Mouse (Mus musculus) naive thymus-derived CD4-positive, alpha-beta T cell, adult 2 months (primary cell): ENCODE results near the gene Mamstr.
A peak's percentile ranks its signal among the peaks of the same experiment; 100 is the strongest.
"Not testable (repeated sequence)": the region's sequence is repeated elsewhere in the genome, so short reads cannot be mapped to it uniquely, and the experiment has no call there.

Experiments
- DNase-seq: peaks from one replicate; pipeline ENCODE4 v3.0.0-alpha.2; 2011; ENCODE audit warnings: low read depth

The Mamstr gene

GRCm38 (mm10) chr7:45650484-45650883 lies 10.7 kb downstream of the Mamstr start:
- not testable (repeated sequence) for DNase-seq

DNA sequence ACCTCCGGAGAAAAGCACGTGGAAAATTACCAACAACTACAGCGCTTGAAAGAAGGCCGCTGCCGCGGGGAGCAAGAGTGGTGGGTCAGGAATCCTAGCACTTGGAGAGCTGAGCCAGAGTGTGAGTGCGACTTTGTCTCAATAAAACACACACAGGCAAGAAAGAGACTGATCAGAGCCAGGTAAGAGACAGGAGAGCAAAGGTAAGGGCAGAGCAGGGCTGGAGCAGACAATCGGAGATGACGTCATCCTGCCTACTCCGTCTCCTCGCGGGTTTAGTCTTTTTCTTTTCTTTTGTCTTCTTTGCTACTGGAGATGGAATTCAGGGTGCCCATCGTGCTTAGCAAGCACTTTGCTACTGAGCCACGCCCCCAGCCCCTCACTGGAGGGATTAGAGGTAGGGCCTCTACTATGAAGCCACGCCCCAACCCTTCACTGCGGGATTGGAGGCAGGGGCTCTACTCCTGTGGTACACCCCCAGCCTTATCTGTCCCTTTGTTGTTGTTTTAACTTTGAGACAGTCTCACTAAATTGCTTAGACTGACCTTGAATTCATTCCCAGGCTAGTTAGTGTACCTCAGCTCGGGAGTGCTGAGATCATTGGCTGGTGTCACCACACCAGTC lies 14.8 kb downstream of the Mamstr start:
- no peak for DNase-seq

- DNase-seq, result no peak
These were observed 21.1 kb downstream of the Mamstr start for GRCm38 (mm10) chr7:45660746-45661478.

DNA sequence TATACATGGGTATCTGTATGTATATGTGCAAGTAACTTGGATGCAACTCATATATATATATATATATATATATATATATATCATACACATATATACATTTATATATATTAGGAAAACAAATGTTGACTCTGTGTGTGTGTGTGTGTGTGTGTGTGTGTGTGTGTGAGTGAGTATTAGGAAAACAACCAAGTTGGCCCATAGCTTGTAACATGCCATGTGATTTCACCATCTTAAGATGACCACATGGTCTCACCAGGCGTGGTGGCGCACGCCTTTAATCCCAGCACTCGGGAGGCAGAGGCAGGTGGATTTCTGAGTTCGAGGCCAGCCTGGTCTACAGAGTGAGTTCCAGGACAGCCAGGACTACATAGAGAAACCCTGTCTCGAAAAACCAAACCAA lies 21.9 kb downstream of the Mamstr start:
- DNase-seq, result not testable (repeated sequence)

GRCm38 (mm10) chr7:45665303-45666138 lies 25.7 kb downstream of the Mamstr start:
- no peak for DNase-seq

DNA sequence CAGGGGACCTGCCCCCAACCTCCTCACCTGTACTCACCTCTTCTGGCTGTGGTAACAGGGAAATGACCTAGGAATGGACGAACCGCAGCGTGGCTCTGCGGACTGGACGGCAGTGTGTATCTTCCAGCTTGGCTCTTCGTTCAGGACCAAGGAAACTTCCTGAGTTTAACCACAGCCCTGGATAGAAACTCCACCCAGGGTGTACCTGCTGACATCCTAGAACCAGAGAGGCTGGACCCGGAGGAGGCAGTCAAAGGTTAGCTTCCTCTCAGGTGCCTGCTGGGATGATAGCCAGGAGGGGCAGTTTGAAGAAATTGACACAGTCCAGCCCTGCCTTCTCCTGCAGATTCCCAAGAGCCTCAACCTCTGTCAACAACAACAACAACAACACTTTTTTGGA lies 26.4 kb downstream of the Mamstr start, which contains the start of gene Fut2:
Gene Fut2 (minus strand): TSS at position 234 of the 400 bp plus-strand sequence.
- no peak for DNase-seq

DNA sequence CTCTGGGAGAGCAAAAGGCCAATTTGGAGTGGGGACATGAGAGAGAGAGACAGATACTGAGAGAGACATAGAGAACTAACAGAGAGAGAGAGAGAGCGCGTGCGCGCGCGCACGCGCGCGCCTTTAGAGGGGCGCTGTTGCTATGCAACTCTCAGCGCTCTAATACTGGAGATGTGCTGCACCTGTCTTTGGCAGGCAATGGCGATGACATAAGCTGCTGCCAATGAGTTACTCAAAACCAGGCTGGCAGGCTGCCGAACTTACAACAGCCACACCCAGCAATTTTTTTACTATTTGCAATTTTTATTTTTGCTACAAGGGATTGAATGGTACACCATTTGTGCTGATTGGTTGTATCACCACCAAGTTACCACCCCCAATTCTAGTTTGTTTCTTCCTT lies 28.0 kb downstream of the Mamstr start:
- no peak for DNase-seq

DNA sequence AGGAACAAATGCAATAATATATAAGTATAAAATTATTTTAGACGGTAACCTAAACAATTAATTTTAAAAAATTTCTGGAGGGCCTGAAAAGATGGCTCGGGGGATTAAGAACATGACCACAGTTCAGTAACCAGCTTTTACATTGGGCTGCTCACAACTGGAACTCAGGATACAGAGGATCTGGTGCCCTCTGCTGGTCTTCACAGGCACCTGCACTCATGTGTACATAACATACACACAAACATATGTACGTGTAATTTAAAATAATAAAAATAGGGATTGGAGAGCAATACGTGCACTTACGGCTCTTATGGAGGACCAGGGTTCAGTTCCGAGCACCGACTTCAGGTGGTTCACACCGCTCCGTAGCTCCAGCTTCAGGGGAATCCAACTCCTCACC lies 29.1 kb downstream of the Mamstr start:
- DNase-seq, result no peak

DNA sequence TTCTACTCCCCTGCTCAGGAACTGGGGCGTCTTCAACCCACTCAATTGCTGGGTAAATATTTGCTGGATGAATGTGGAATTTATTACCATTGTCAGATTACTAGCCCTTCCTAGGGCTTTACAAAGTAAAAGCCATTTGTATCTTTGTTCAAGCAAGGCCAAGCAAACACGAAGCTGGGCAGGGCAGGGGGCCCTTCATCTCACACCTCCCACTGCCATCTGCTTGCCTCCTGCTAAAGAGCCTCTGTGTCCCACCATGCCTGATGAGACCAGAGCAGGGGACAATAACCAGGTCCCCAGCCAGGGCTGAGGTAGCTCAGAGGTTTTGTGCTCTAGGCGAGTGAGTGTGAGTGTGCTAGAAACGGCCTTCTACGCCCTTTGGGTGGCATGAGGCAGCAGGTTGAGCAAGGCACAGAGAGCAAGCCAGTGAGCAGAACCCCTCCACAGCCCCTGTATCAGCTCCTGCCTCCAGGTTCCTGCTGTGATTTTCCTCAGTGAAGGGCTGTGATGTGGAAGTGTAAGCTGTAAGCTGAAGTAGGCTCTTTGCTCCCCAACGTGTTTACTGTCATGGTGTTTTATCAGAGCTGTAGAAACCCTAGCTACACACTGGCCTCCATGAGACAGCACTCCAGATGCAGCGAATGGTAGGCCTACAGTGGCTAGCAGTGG lies 38.0 kb downstream of the Mamstr start:
- no peak for DNase-seq

GRCm38 (mm10) chr7:45678513-45678912 lies 38.7 kb downstream of the Mamstr start:
- no peak for DNase-seq

DNA sequence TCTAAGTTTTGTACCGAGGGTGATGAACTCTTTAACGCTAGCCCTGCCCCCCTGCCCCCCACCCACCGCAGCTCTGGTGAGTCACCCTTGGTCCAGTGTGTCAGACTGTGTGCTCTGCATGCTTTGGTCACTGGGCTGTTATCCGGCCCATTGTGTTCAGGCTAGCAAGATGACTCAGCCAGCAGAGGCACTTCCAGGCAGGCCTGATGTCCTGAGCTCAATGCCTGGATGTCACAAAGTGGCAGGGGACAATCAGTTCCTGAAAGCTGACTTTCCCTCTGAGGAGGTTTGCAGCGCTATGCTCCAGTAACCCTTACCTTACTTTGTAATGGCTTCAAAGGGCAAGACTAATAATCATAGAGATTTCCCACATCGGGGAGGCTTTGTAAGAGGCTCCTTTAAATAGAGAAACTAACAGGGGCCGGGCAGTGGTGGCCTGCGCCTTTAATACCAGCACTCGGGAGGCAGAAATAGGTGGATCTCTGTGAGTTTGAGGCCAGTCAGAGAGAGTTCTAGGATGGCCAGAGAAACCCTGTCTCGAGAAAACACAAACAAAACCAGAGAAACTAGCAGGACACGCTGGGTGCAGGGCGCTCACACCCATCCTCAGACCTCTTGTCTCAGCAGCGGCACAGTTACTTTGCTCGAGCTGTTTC lies 40.3 kb downstream of the Mamstr start:
- no peak for DNase-seq

DNA sequence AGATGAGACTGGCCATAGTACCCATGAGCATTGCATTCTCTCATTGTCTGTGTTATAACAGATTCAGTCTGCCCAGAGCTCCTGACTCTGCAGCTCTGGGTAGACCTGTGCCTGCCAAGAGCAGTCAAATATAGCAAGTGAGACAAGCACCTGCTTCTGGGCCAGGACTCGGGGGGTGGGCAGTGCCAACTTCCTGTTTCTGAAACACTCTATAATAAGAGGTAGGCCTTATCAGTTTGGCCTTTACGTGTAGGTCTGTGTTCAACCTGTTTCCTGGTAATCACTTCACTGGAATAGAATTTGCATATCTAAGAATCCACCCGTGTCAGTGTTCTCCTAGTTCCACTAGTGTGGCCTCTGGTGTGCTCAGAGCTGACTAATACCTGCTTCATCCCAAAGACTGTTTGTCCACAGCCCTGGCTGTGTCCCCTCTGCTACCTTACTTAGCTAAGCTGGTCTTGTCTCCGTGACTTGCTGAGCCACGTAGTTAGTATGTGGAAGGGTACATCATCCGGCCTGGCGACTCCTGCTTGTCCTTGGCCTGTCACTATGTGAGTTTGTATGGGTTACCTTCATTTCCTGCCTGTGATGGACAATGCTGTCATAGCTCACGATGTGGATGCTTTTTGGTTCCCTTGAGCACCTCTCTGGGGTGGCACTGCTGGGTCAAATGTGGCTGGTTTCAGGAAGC lies 41.4 kb downstream of the Mamstr start:
- peak; percentile 36 for DNase-seq

- DNase-seq, result peak; percentile 91
These were observed 42.7 kb downstream of the Mamstr start for GRCm38 (mm10) chr7:45682144-45683126.

DNA sequence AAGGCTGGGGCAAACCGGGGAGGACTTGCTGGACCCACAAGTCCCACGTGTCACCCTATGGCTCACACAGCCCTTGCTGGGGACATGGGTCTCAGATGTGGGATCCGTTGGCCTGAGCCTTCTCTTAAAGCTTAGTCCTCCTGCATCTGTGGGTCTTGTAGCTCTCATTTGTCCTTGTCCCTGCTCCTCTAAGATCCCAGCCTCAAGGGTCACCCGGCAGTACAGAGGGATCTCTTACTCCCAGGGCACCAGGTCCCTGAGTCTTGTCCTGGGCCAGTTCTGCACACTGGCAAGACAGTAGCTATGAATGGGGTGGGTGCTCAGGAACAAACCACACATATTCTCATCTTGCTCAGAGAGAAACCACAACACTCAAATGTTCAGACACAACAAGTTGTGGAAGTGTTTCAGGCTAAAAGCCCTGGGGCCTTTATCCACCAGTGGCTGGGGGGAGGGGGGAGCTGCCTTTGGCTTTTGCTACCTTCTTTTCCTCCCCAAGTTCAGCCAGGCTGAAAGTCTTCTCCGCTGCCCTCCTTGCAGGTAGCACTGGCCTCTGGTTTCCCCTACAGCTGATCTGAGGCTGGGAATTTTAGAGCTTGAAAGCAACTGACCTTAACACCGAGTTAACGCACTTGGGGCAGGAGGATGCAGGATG lies 43.7 kb downstream of the Mamstr start, which contains the start of gene Ntn5:
Gene Ntn5 (plus strand): TSS at position 627 of the 655 bp plus-strand sequence.
- DNase-seq, result peak; percentile 61

DNA sequence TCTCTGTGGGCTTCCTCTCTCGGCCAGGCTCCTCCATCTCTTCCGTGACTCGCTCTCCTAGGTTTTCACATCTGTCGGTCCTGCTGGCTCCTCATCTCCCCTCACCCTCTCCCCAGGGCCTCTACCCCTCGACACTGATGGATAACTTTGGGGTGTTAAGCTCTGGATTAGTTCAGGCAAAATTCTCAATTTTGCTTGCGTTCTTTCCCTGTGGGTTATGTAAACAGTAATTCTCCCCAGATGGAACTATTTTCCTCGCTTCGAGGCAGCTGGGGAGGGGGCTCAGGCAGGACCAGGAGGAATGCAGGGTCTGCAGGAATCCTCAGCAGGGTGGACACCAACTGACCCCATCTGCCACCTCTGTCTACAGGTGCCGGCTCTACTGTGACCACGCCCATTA lies 46.0 kb downstream of the Mamstr start:
- no peak for DNase-seq

DNA sequence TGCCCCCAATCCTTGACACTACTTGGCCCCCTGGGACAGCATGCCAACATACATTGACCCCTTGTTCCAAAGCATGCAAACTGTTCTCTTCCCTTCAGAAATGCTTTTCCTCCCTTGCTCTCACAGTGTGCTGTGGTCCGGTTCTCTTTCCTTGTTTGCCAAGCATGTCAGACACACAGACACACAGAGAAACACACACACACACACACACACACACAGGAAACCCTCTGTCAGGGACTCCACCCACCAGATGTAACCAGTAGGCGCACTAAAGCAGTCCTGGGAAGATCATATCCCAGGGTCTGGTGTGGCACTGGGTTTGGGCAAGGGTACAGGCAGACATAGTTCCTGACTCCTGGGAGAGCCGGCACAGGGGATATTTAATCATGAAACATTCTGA lies 47.1 kb downstream of the Mamstr start:
- DNase-seq, result peak; percentile 64

GRCm38 (mm10) chr7:45689099-45689498 lies 49.3 kb downstream of the Mamstr start:
- DNase-seq, result no peak

GRCm38 (mm10) chr7:45689800-45690199 lies 50.0 kb downstream of the Mamstr start:
- DNase-seq, result no peak

- DNase-seq, result no peak
These were observed 52.6 kb downstream of the Mamstr start for GRCm38 (mm10) chr7:45692364-45692763.
